Mouse (Mus musculus): ENCODE data around the gene Slc39a5.
A peak's percentile ranks its signal among the peaks of the same experiment; 100 is the strongest.

Slc39a5 gene

GRCm38 (mm10) chr10:128410560-128410845, 9.5 kb upstream of the Slc39a5 start:
- no peak for DNase-seq (ENCODE audit: low read depth, low spot score)

- DNase-seq (ENCODE audit: low read depth, low spot score) = peak; percentile 93
These were observed 8.9 kb upstream of the Slc39a5 start for GRCm38 (mm10) chr10:128409692-128410559.

- DNase-seq (ENCODE audit: low read depth, low spot score) = no peak
These were observed 7.8 kb upstream of the Slc39a5 start for GRCm38 (mm10) chr10:128408591-128409535.

GRCm38 (mm10) chr10:128403931-128404330, 2.9 kb upstream of the Slc39a5 start:
- DNase-seq (ENCODE audit: low read depth, low spot score) = no peak

GRCm38 (mm10) chr10:128401638-128402037, 609 bp upstream of the Slc39a5 start:
- DNase-seq (ENCODE audit: low read depth, low spot score) = no peak

GRCm38 (mm10) chr10:128400338-128400737, 691 bp downstream of the Slc39a5 start:
- DNase-seq (ENCODE audit: low read depth, low spot score) = no peak

- no peak for DNase-seq (ENCODE audit: low read depth, low spot score)
These were observed 3.6 kb downstream of the Slc39a5 start for GRCm38 (mm10) chr10:128397466-128397865.

- DNase-seq (ENCODE audit: low read depth, low spot score) = no peak
These were observed 4.2 kb downstream of the Slc39a5 start for GRCm38 (mm10) chr10:128396716-128397264.

- no peak for DNase-seq (ENCODE audit: low read depth, low spot score)
These were observed 4.9 kb downstream of the Slc39a5 start for GRCm38 (mm10) chr10:128396017-128396673.

GRCm38 (mm10) chr10:128391850-128392249, 9.2 kb downstream of the Slc39a5 start:
- no peak for DNase-seq (ENCODE audit: low read depth, low spot score)

- DNase-seq (ENCODE audit: low read depth, low spot score) = no peak
These were observed 10.7 kb downstream of the Slc39a5 start for GRCm38 (mm10) chr10:128390366-128390765.

- no peak for DNase-seq (ENCODE audit: low read depth, low spot score)
These were observed 11.5 kb downstream of the Slc39a5 start for GRCm38 (mm10) chr10:128389570-128389969.

- DNase-seq (ENCODE audit: low read depth, low spot score) = no peak
These were observed 12.1 kb downstream of the Slc39a5 start for GRCm38 (mm10) chr10:128388941-128389340.

GRCm38 (mm10) chr10:128385902-128386301, 15.1 kb downstream of the Slc39a5 start:
- DNase-seq (ENCODE audit: low read depth, low spot score) = no peak

GRCm38 (mm10) chr10:128382482-128382881, 18.5 kb downstream of the Slc39a5 start:
- DNase-seq (ENCODE audit: low read depth, low spot score) = no peak

- no peak for DNase-seq (ENCODE audit: low read depth, low spot score)
These were observed 20.5 kb downstream of the Slc39a5 start for GRCm38 (mm10) chr10:128380565-128380964.

GRCm38 (mm10) chr10:128379260-128379659, 21.8 kb downstream of the Slc39a5 start:
- no peak for DNase-seq (ENCODE audit: low read depth, low spot score)

GRCm38 (mm10) chr10:128378462-128378861, 22.6 kb downstream of the Slc39a5 start:
- no peak for DNase-seq (ENCODE audit: low read depth, low spot score)

GRCm38 (mm10) chr10:128377940-128378448, 23.0 kb downstream of the Slc39a5 start:
- DNase-seq (ENCODE audit: low read depth, low spot score) = no peak

- peak; percentile 38 for DNase-seq (ENCODE audit: low read depth, low spot score)
These were observed 23.6 kb downstream of the Slc39a5 start for GRCm38 (mm10) chr10:128377222-128377939.

Measured in embryo, embryonic 11.5 days (tissue).